Mouse (Mus musculus) heart, embryonic 16.5 days (tissue): Measurements from ENCODE around the gene Cpvl. TPM values are rescaled to one million over a fixed set of nuclear protein-coding genes. Genes with fewer than 3 reads are reported as not detected.

Experiments used
- ATAC-seq: fragments of 200-750 bp; cut with Nextera tagmentation; replicated peaks from 2 replicates; pipeline ENCODE4 v1.8.0; 2017; ENCODE audit warnings: moderate number of reproducible peaks; ENCODE audit not compliant: insufficient read depth, low FRiP score; ENCODE audit errors: extremely low read depth
- H3K27ac ChIP-seq: fragments of 300-500 bp; sonication (generic); 2 replicates; pipeline ENCODE4 v1.5.1; 2014; ENCODE audit warnings: mild to moderate bottlenecking, low read length, control low read depth, moderate library complexity
- H3K27me3 ChIP-seq: fragments of 300-500 bp; sonication (generic); 2 replicates; pipeline ENCODE4 v1.6.1; 2014; ENCODE audit warnings: low read length, mixed read lengths; ENCODE audit not compliant: control insufficient read depth, insufficient read depth
- H3K36me3 ChIP-seq: fragments of 300-500 bp; sonication (generic); 2 replicates; pipeline ENCODE4 v1.6.1; 2014; ENCODE audit not compliant: control insufficient read depth, insufficient read depth
- H3K4me1 ChIP-seq: fragments of 300-500 bp; sonication (generic); 2 replicates; pipeline ENCODE4 v1.6.1; 2014; ENCODE audit warnings: low read length, mixed read lengths; ENCODE audit not compliant: control insufficient read depth, insufficient read depth
- H3K4me2 ChIP-seq: fragments of 300-500 bp; sonication (generic); 2 replicates; pipeline ENCODE4 v1.6.1; 2014; ENCODE audit warnings: low read depth, mild to moderate bottlenecking, control low read depth, low read length
- H3K4me3 ChIP-seq: fragments of 300-500 bp; sonication (generic); 2 replicates; pipeline ENCODE4 v1.5.1; 2014; ENCODE audit warnings: mild to moderate bottlenecking, control low read depth, low read length
- H3K9ac ChIP-seq: fragments of 300-500 bp; sonication (generic); 2 replicates; pipeline ENCODE4 v1.6.1; 2014; ENCODE audit warnings: low read length, control low read depth
- H3K9me3 ChIP-seq: fragments of 300-500 bp; sonication (generic); replicated peaks from 2 replicates; pipeline ENCODE4 v1.6.1; 2016; ENCODE audit warnings: low read length; ENCODE audit not compliant: control insufficient read depth
- WGBS: fragments of 180-500 bp; shearing (Covaris S2); extraction: QIAGEN DNeasy Blood & Tissue Kit; methylation state at CpG from one replicate; pipeline ENCODE4 v1.1.7; 2014; 5-methylcytosine and 5-hydroxymethylcytosine counted together
- polyA plus RNA-seq: library from polyadenylated mRNA; unstranded; fragments of >200 nt; fragmentation: Nextera tagmentation; extraction: Ambion mirVana; gene quantifications from 2 replicates; pipeline ENCODE4 v1.2.1, GENCODE M21; 2015

Cpvl gene
- polyA plus RNA-seq, 1 experiment from 2014 or later = not detected

DNA sequence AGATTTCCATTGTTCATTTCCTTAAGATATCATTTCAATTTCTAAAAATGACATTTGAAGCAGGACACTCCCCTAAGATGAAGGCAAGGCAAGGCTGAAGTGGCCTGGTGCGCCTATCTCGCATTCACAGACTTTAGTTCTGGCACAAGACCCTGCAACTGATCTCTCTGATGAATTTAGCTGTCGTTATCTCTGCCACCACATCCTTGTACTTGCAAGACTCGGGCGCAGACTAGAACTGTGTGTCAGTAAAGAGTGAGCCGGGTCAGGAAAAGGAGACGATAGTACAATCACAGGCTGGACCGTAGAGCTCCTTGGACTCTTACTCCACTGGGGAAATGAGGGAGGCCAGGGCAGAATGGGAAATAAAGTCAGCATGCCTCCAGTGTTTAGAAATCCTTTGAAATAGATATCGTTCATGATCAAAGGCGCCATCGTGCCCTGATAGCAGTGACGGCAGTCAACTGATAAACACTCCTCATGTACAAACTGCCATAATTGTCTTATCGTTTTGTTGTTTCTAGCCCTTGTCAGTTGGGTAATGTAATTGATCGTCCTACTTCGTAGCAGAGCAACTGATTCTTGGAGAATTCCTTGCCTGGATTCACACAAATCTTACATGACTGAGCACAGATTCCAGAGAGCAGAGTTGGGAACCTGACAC lies 2.5 kb upstream of the Cpvl start:
- WGBS = 49% methylated on average over 15 of the region's 15 CpGs
- Histone ChIP-seq H3K4me1 (no peaks in the 10 kb centered on the region), H3K27me3 (no peaks in the 10 kb centered on the region), H3K36me3 (no peaks in the 10 kb centered on the region), H3K27ac (no peak overlapping the region), H3K9ac (no peak overlapping the region), H3K9me3 (no peaks in the 10 kb centered on the region), H3K4me2 (no peak overlapping the region), H3K4me3 (no peak overlapping the region)
- ATAC-seq = no peak

- ATAC-seq = no peak
- 57% methylated on average over 1 of the region's 1 CpGs for WGBS
- Histone ChIP-seq H3K4me2 (no peak overlapping the region), H3K27ac (no peak overlapping the region), H3K9ac (no peak overlapping the region), H3K27me3 (no peaks in the 10 kb centered on the region), H3K36me3 (no peaks in the 10 kb centered on the region), H3K9me3 (no peaks in the 10 kb centered on the region), H3K4me3 (no peak overlapping the region), H3K4me1 (peaks cover 15% of the 10 kb centered on the region)
Observed at GRCm38 (mm10) chr6:53974040-53974439, 4.4 kb downstream of the Cpvl start.

DNA sequence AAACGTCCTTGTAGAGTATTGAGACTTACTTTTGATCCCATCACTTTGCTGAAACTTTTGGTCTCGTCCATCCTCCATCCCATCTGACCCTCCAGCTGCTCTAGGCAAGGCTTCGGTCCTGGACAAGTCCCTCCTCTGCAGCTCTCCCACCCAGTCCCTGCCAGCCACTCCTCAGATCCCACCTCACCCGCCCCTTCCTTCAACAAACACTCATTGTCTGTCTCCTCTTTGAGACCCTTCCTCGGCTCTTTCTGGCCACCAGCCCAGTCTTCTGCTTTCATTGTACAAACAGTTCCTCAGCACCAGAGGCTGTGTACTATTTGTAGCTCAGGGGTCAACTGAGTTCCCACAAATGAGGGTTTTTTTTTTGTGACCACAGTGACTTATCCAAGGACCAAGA lies 5.0 kb downstream of the Cpvl start:
- no peak overlapping the region for H3K4me2 ChIP-seq
- no peak for ATAC-seq
- WGBS = 26% methylated on average over 5 of the region's 5 CpGs
- H3K27ac ChIP-seq = no peak overlapping the region
- no peaks in the 10 kb centered on the region for H3K9me3 ChIP-seq
- no peaks in the 10 kb centered on the region for H3K27me3 ChIP-seq
- H3K36me3 ChIP-seq = no peaks in the 10 kb centered on the region
- H3K4me1 ChIP-seq = peaks cover 18% of the 10 kb centered on the region
- H3K4me3 ChIP-seq = no peak overlapping the region
- no peak overlapping the region for H3K9ac ChIP-seq

DNA sequence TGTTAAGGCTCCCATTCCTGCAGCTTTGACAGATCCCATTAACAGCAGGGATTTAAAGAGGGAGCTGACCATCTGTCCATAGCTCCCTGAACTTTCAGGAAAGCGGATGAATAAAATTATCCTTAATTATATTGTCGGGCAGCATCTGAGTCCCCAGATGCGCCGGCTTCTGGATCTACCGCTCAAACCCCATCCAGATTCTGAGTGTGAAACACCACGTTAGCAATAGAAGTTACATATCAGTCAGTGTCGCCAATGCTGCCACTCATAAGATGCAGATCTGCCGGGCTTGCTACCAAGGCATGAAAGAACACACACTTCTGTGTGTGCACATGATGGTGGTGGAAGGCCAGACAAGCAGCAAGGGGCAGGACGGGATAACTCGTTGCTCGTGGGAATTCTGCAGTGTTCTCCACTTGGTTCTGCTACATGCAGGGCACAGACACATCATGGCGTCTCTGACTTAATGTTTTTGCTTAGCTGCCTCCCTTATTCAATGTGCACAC lies 6.2 kb downstream of the Cpvl start:
- Histone ChIP-seq H3K9me3 (no peaks in the 10 kb centered on the region), H3K9ac (no peak overlapping the region), H3K27me3 (no peaks in the 10 kb centered on the region), H3K36me3 (no peaks in the 10 kb centered on the region), H3K4me3 (no peak overlapping the region), H3K4me1 (peaks cover 18% of the 10 kb centered on the region), H3K4me2 (no peak overlapping the region), H3K27ac (no peak overlapping the region)
- ATAC-seq = no peak
- 77% methylated on average over 12 of the region's 12 CpGs for WGBS

GRCm38 (mm10) chr6:53971729-53972128 lies 6.7 kb downstream of the Cpvl start:
- Histone ChIP-seq H3K4me1 (peaks cover 18% of the 10 kb centered on the region), H3K27me3 (no peaks in the 10 kb centered on the region), H3K36me3 (no peaks in the 10 kb centered on the region), H3K9ac (no peak overlapping the region), H3K4me2 (no peak overlapping the region), H3K9me3 (no peaks in the 10 kb centered on the region), H3K27ac (no peak overlapping the region), H3K4me3 (no peak overlapping the region)
- WGBS = 58% methylated on average over 3 of the region's 3 CpGs
- no peak for ATAC-seq

GRCm38 (mm10) chr6:53969081-53969480 lies 9.4 kb downstream of the Cpvl start:
- ATAC-seq = no peak
- Histone ChIP-seq H3K27ac (no peak overlapping the region), H3K27me3 (no peaks in the 10 kb centered on the region), H3K4me2 (no peak overlapping the region), H3K36me3 (no peaks in the 10 kb centered on the region), H3K4me1 (peaks cover 18% of the 10 kb centered on the region), H3K4me3 (no peak overlapping the region), H3K9ac (peak overlapping the region; percentile 36; the same call in 1 of the 2 replicates), H3K9me3 (no peaks in the 10 kb centered on the region)
- 50% methylated on average over 10 of the region's 10 CpGs for WGBS

DNA sequence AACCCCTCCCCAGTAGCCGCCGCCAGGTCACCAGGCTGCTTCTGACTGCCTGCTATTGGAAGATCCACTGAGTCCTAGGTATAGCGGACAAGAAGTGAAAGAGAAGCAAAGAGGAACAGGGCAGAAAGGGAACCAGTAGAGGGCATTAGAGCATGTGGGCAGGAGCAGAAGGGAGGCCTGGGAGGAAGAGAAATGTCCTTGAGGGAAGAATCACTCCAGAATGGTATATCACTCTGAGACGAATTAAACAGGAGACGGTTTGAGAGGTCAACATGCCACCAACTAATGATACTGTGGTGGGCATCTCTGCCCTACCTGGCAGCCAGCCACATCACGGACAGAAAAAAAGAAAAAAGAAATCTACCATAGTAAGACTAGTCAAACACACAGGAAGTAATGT lies 9.9 kb downstream of the Cpvl start:
- 71% methylated on average over 6 of the region's 6 CpGs for WGBS
- H3K27ac ChIP-seq = no peak overlapping the region

GRCm38 (mm10) chr6:53966595-53966994 lies 11.9 kb downstream of the Cpvl start:
- no peaks in the 10 kb centered on the region for H3K36me3 ChIP-seq
- no peak for ATAC-seq
- no peak overlapping the region for H3K4me3 ChIP-seq
- H3K9me3 ChIP-seq = no peaks in the 10 kb centered on the region
- peaks cover 8% of the 10 kb centered on the region for H3K4me1 ChIP-seq
- H3K27ac ChIP-seq = no peak overlapping the region
- WGBS = 75% methylated on average over 5 of the region's 5 CpGs
- no peak overlapping the region for H3K4me2 ChIP-seq
- no peaks in the 10 kb centered on the region for H3K27me3 ChIP-seq
- no peak overlapping the region for H3K9ac ChIP-seq

More for the DNA sequence above, 9.9 kb downstream of the Cpvl start:
- Histone ChIP-seq H3K4me2 (no peak overlapping the region), H3K27me3 (no peaks in the 10 kb centered on the region), H3K36me3 (no peaks in the 10 kb centered on the region), H3K4me3 (no peak overlapping the region), H3K9me3 (no peaks in the 10 kb centered on the region), H3K4me1 (peaks cover 13% of the 10 kb centered on the region), H3K9ac (peak overlapping the region; percentile 36; the same call in 1 of the 2 replicates)
- ATAC-seq = no peak

GRCm38 (mm10) chr6:53965900-53966299 lies 12.6 kb downstream of the Cpvl start:
- Histone ChIP-seq H3K27me3 (no peaks in the 10 kb centered on the region), H3K4me2 (no peak overlapping the region), H3K27ac (no peak overlapping the region), H3K36me3 (no peaks in the 10 kb centered on the region), H3K4me1 (peaks cover 8% of the 10 kb centered on the region), H3K9ac (no peak overlapping the region), H3K4me3 (no peak overlapping the region), H3K9me3 (no peaks in the 10 kb centered on the region)
- no peak for ATAC-seq
- 41% methylated on average over 5 of the region's 5 CpGs for WGBS
